Comparison of ENCODE assay signal across 22 mouse cellular contexts in genomic region chr6:6149329-6149728, GRCm38 (mm10).
DNase-seq lines count a peak whose midpoint lies in the region; ATAC-seq and TF ChIP-seq lines count a peak whose summit lies in the region.
"Had no signal": no experiment of that assay in that cellular context is flagged by ENCODE, and none has a peak within 500 bp of the region (broad histone marks: within the 10 kb centered on the region; RNA-seq: fewer than 3 reads in every experiment).

No protein-coding gene starts in this region.

- ATAC-seq in liver, postnatal 0 days = peak; percentile 22; the same call in 1 of the 2 replicates
- ATAC-seq in liver, embryonic 11.5 days (replicated peaks; ENCODE audit: low FRiP score) = no peak; the same call in 1 of the 2 replicates
- ATAC-seq in granulocyte monocyte progenitor cell, adult 5-6 weeks (replicated peaks; ENCODE audit: poor library complexity, severe bottlenecking) = peak; percentile 72
- ATAC-seq in forebrain, embryonic 13.5 days = no peak
- ATAC-seq in midbrain, embryonic 13.5 days = no peak

- TF ChIP-seq CTCF in liver, postnatal 0 days (IDR thresholded peaks at IDR 0.05; ENCODE audit: low read depth) = no peak

- H3K4me1 ChIP-seq in liver, postnatal 0 days (ENCODE audit: insufficient read depth) = peaks cover 2% of the 10 kb centered on the region; the same call in 1 of the 2 replicates
- H3K4me1 ChIP-seq in liver, embryonic 11.5 days (replicated peaks; ENCODE audit: control insufficient read depth, insufficient read depth, low read length) = no peaks in the 10 kb centered on the region
- H3K4me1 ChIP-seq in megakaryocyte, embryonic 14.5 days = peaks cover 26% of the 10 kb centered on the region
- H3K4me1 ChIP-seq in forebrain, embryonic 13.5 days = no peaks in the 10 kb centered on the region
- H3K4me1 ChIP-seq in midbrain, embryonic 13.5 days (replicated peaks) = no peaks in the 10 kb centered on the region
- H3K4me1 ChIP-seq: hindbrain, embryonic 15.5 days; midbrain, embryonic 12.5 days; neural tube, embryonic 12.5 days; stomach, embryonic 15.5 days had no signal

- no peaks in the 10 kb centered on the region for H3K27me3 ChIP-seq in liver, postnatal 0 days (ENCODE audit: insufficient read depth, low read length)
- no peaks in the 10 kb centered on the region for H3K27me3 ChIP-seq in liver, embryonic 11.5 days (replicated peaks; ENCODE audit: control insufficient read depth, insufficient read depth, low read length)
- peaks cover 46% of the 10 kb centered on the region for H3K27me3 ChIP-seq in megakaryocyte, embryonic 14.5 days (replicated peaks)
- H3K27me3 ChIP-seq in forebrain, embryonic 13.5 days = no peaks in the 10 kb centered on the region
- H3K27me3 ChIP-seq in midbrain, embryonic 13.5 days = no peaks in the 10 kb centered on the region
- H3K27me3 ChIP-seq: hindbrain, embryonic 15.5 days; limb, embryonic 15.5 days; midbrain, embryonic 12.5 days; neural tube, embryonic 12.5 days; stomach, embryonic 15.5 days had no signal

- no peak overlapping the region for H3K4me3 ChIP-seq in liver, postnatal 0 days (ENCODE audit: low read depth, low read length)
- H3K4me3 ChIP-seq in liver, embryonic 11.5 days (ENCODE audit: low read depth, low read length) = no peak overlapping the region
- peak overlapping the region; percentile 69 for H3K4me3 ChIP-seq in megakaryocyte, embryonic 14.5 days (replicated peaks)
- H3K4me3 ChIP-seq in forebrain, embryonic 13.5 days = no peak overlapping the region
- H3K4me3 ChIP-seq in midbrain, embryonic 13.5 days (replicated peaks) = no peak overlapping the region
- H3K4me3 ChIP-seq: embryonic facial prominence, embryonic 10.5 days; hindbrain, embryonic 15.5 days; limb, embryonic 15.5 days; midbrain, embryonic 12.5 days; neural tube, embryonic 12.5 days; stomach, embryonic 15.5 days had no signal

- no peak for TF ChIP-seq EP300 in liver, postnatal 0 days (IDR thresholded peaks at IDR 0.05; ENCODE audit: low read depth)

- no peak overlapping the region for H3K4me2 ChIP-seq in liver, postnatal 0 days (ENCODE audit: low read depth, low read length)
- H3K4me2 ChIP-seq in liver, embryonic 11.5 days = no peak overlapping the region
- H3K4me2 ChIP-seq in forebrain, embryonic 13.5 days = no peak overlapping the region
- no peak overlapping the region for H3K4me2 ChIP-seq in midbrain, embryonic 13.5 days (replicated peaks)
- H3K4me2 ChIP-seq: hindbrain, embryonic 15.5 days; limb, embryonic 15.5 days; midbrain, embryonic 12.5 days; neural tube, embryonic 12.5 days; stomach, embryonic 15.5 days had no signal

- H3K9ac ChIP-seq in liver, postnatal 0 days (replicated peaks) = no peak overlapping the region
- no peak overlapping the region for H3K9ac ChIP-seq in liver, embryonic 11.5 days (ENCODE audit: low read depth, low read length)
- H3K9ac ChIP-seq in forebrain, embryonic 13.5 days = no peak overlapping the region
- H3K9ac ChIP-seq in midbrain, embryonic 13.5 days (replicated peaks) = no peak overlapping the region
- H3K9ac ChIP-seq: hindbrain, embryonic 15.5 days; limb, embryonic 15.5 days; midbrain, embryonic 12.5 days; neural tube, embryonic 12.5 days; stomach, embryonic 15.5 days had no signal

- H3K36me3 ChIP-seq in liver, postnatal 0 days (replicated peaks; ENCODE audit: insufficient read depth, low read length) = peaks cover 21% of the 10 kb centered on the region
- H3K36me3 ChIP-seq in liver, embryonic 11.5 days (ENCODE audit: control insufficient read depth, insufficient read depth, low read length) = 0 out of 2 replicates have a peak, but pooled peaks cover 2% of the 10 kb centered on the region
- peaks cover 17% of the 10 kb centered on the region for H3K36me3 ChIP-seq in megakaryocyte, embryonic 14.5 days (replicated peaks; ENCODE audit: low read length)
- no peaks in the 10 kb centered on the region for H3K36me3 ChIP-seq in forebrain, embryonic 13.5 days (ENCODE audit: poor library complexity, severe bottlenecking)
- no peaks in the 10 kb centered on the region for H3K36me3 ChIP-seq in midbrain, embryonic 13.5 days
- H3K36me3 ChIP-seq: hindbrain, embryonic 15.5 days; midbrain, embryonic 12.5 days; neural tube, embryonic 12.5 days; stomach, embryonic 15.5 days had no signal

- no peak for DNase-seq in liver, postnatal 0 days
- DNase-seq in liver, embryonic 11.5 days (ENCODE audit: low spot score) = no peak
- peak; percentile 27 for DNase-seq in thymus, postnatal 25 days
- DNase-seq in right cerebral cortex, postnatal 36 days (ENCODE audit: low spot score in 2 of 2) = no peak
- DNase-seq: adrenal gland, postnatal 14 days; cerebellum, adult 11-12 months; gastrocnemius, postnatal 25 days; heart, postnatal 14 days; kidney, adult 8-10 months; kidney, postnatal 25 days; lung, adult 2 months; right cerebral cortex, adult 18-20 months had no signal

- H3K27ac ChIP-seq in liver, postnatal 0 days (ENCODE audit: low read depth) = peak overlapping the region; percentile 44; the same call in 1 of the 2 replicates
- H3K27ac ChIP-seq in liver, embryonic 11.5 days (ENCODE audit: low read depth, low read length) = no peak overlapping the region
- no peak overlapping the region for H3K27ac ChIP-seq in forebrain, embryonic 13.5 days
- no peak overlapping the region for H3K27ac ChIP-seq in midbrain, embryonic 13.5 days
- H3K27ac ChIP-seq: embryonic facial prominence, embryonic 10.5 days; hindbrain, embryonic 15.5 days; limb, embryonic 15.5 days; midbrain, embryonic 12.5 days; neural tube, embryonic 12.5 days; stomach, embryonic 15.5 days had no signal

- WGBS in liver, postnatal 0 days (ENCODE audit: insufficient replicate concordance) = 55% methylated on average over 3 of the region's 3 CpGs
- WGBS in liver, embryonic 11.5 days = 51% methylated on average over 3 of the region's 3 CpGs
- 92% methylated on average over 3 of the region's 3 CpGs for WGBS in forebrain, embryonic 13.5 days
- WGBS in midbrain, embryonic 13.5 days = 93% methylated on average over 3 of the region's 3 CpGs

- H3K9me3 ChIP-seq in liver, postnatal 0 days (ENCODE audit: low read length) = no peaks in the 10 kb centered on the region
- no peaks in the 10 kb centered on the region for H3K9me3 ChIP-seq in liver, embryonic 11.5 days (ENCODE audit: control insufficient read depth, low read length)
- peaks cover 35% of the 10 kb centered on the region for H3K9me3 ChIP-seq in megakaryocyte, embryonic 14.5 days
- no peaks in the 10 kb centered on the region for H3K9me3 ChIP-seq in forebrain, embryonic 13.5 days (replicated peaks)
- H3K9me3 ChIP-seq in midbrain, embryonic 13.5 days = no peaks in the 10 kb centered on the region
- H3K9me3 ChIP-seq: embryonic facial prominence, embryonic 10.5 days; hindbrain, embryonic 15.5 days; limb, embryonic 15.5 days; midbrain, embryonic 12.5 days; neural tube, embryonic 12.5 days; stomach, embryonic 15.5 days had no signal

Comparison
In these comparisons a context has a peak if more than half of its experiments do, and no peak if none do; other contexts are left out.
1. ATAC-seq: peak in liver, postnatal 0 days (single experiment) and granulocyte monocyte progenitor cell, adult 5-6 weeks (single experiment); none in liver, embryonic 11.5 days (single experiment), forebrain, embryonic 13.5 days (single experiment) and midbrain, embryonic 13.5 days (single experiment).